Mouse (Mus musculus) adrenal gland, adult (tissue): ENCODE measurements around the gene Mlph.

Source experiments
- DNase-seq, 2 experiments: peaks; one replicate each; pipeline ENCODE4 v3.0.0; 2022 to 2023; ENCODE audit warnings: low spot score in 1 of 2; ENCODE audit not compliant: inconsistent age in 2 of 2

Mlph gene

GRCm38 (mm10) chr1:90914948-90915569 is at the start of gene Mlph:
Mlph (plus strand) TSS chr1:90915085.
- DNase-seq, result peak; percentile 45 to 55

DNA sequence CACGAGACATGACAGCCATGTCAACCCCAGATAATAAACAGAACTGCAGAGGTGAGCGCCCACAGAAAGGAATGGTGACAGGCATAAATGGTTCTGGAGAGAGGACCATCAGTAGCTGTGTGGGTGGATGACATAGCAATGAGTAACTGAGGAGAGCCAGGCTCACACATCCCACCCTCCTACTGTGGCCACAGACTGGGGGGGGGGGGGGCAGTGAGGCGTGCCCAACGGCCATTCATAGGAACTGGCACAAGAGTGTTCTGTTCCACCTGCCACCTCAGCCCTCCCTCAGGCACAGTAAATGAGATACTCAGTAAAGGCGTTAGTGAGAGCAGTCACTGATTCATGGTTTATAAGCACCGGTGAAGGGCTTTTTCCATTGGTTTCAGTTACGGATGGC is 48.2 kb upstream of the Mlph start:
- no peak for DNase-seq

DNA sequence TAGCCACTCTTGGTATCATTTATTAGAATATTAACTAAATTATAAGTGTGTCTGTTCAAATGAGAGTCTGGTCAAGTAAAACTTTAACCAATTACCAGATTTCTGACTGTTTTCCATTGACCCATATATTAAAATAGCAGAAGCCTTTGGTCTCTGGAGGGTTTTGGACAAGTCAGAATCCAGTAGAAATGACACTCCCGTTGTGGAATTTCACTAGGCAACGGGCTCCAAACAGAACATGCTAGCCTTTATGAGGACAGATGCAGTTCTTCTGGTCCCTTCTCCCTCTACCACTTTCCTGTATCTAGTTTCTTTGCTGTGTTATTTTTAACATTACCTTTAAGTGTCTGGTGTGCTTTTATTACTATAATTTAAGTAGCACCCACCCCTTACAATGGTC is 44.3 kb upstream of the Mlph start:
- no peak for DNase-seq

DNA sequence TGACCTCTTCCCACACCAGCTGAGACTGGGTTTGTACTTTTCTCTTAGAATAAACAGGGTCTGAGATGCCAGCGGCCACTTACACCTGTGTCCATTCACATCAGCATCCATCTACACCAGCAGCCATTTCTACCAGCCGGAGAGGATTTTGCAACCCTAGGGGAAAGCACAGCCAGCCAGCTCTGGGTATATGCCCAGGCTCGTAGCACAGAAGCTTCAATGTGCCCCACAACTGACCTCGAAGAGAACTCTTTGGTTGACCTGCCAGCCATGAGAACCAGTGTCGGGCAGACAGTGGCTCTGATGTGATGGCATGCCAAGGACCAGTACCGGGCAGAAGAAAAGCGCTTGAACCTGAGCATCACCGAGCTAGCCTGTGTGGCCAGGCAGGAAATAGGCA is 39.5 kb upstream of the Mlph start:
- DNase-seq, result no peak

GRCm38 (mm10) chr1:90875961-90876360 is 38.9 kb upstream of the Mlph start:
- no peak for DNase-seq

- DNase-seq, result no peak
Measured at GRCm38 (mm10) chr1:90876486-90877270, 38.2 kb upstream of the Mlph start.

GRCm38 (mm10) chr1:90885771-90886460 is 29.0 kb upstream of the Mlph start:
- no peak for DNase-seq

DNA sequence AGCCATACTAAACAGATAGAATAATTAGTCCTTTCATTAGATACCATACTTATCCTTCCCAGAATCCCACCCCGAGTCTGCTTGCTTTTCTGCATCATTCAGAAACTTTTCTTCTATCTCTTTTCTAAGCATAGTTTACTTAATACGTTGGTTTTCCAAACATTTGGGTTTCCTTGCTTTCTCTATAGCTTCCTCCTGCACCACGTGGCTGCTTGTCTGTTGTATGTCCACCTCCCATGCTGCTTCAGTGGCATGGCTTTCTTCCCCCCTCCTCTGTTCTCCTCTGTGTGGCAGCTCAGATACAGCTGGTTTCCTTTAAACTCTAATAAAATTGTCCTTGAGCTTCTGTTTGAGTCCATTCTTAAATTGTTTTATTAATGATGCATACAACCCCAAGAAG is 20.4 kb upstream of the Mlph start:
- no peak for DNase-seq

DNA sequence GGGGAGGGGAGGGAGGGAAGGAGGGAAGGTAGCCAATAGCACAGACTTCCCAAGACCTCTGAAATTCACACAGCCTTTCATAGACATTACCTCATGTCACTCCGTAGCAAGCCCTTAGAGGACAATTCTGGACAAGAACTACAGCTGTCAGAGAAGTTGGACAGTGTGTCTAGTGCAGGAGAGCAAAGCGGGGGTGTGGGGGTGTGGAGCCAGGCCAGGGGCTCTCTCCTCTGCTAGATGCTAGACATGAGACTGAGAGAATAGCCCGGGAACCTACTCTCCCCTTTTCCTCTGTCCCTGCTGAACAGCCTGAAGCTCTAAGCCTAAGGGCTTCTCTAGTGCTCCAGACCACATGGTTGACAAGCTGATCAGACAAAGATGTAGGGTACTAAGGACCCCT is 19.9 kb upstream of the Mlph start:
- DNase-seq, result no peak

DNA sequence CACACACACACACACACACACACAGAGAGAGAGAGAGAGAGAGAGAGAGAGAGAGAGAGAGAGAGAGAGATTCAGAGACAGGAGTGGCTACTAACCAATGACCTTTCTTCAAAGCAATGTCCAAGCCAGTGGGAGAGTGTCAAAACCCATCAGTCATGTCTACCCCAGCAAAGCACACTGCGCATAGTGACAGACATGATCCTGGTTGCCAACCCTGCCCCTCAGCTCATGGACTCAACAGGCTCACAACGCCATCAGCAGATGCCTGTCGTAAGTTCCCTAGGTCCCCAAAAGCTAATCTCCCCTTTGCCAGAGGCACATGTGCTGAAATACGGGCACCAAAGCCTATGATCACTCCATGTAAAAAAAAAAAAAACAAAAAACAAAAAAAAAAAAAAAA is 18.6 kb upstream of the Mlph start:
- DNase-seq, result no peak

GRCm38 (mm10) chr1:90896741-90897361 is 18.0 kb upstream of the Mlph start:
- DNase-seq, result peak; percentile 60 to 64

DNA sequence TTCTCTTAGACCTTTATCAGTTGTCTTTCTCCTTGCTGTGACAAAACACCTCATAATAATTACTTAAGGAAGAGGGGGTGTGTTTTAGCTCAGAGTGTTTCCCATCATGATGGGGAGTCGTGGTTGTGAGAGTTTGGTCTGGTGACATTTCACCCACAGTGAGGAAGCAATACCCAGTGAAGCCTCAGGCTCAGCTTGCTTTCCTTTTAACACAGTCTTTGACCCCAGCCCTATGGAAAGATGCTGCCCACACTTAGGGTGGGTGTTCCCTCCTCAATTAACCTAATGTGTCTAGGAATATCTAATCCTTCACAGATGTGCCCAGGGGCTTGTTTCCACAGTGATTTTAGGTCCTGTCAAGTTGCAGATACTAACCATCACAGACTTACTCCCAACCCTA is 16.9 kb upstream of the Mlph start:
- DNase-seq, result no peak

DNA sequence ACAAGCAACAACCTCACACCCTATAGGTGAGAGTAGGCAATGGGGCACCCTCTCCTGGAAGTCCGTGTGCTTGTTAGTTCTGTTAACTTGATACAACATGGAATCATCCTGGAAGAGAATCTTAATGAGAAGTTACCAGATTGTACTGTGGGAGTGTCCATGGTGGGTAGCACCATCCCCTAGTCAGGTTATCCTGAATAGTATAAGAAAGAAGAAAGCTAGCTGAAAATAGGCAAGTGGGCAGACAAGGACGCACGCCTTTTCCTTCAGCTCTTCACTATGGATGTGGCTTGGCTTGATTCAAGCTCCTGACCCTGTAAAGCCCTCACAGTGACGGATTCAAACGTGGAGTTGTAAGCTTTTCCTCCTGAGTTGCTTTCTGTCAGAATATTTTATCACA is 15.1 kb upstream of the Mlph start:
- DNase-seq, result no peak

- DNase-seq, result peak in 1 of 2 experiments; percentile 64
Measured at GRCm38 (mm10) chr1:90900406-90900805, 14.5 kb upstream of the Mlph start.

GRCm38 (mm10) chr1:90901246-90901645 is 13.6 kb upstream of the Mlph start:
- no peak for DNase-seq

GRCm38 (mm10) chr1:90901681-90902208 is 13.1 kb upstream of the Mlph start:
- no peak for DNase-seq

DNA sequence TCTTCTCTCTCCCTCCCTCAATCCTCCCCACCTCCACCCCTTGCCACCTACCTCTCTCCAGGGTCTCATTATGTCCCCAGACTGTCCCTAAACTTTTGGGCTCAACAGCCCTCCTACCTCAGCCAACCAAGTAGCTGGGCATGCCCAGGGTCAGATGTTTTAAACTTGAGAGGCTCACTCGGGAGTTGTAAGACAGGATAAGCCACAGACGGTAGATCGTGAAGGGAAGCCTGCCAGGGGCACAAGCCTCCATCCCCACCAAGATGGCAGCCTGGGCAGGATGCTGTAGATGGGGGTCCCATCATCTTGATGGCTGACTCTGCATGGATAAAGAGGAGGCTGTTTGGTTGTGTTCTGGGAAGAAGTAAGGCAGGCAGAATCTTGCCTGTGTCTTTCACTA is 12.1 kb upstream of the Mlph start:
- no peak for DNase-seq

DNA sequence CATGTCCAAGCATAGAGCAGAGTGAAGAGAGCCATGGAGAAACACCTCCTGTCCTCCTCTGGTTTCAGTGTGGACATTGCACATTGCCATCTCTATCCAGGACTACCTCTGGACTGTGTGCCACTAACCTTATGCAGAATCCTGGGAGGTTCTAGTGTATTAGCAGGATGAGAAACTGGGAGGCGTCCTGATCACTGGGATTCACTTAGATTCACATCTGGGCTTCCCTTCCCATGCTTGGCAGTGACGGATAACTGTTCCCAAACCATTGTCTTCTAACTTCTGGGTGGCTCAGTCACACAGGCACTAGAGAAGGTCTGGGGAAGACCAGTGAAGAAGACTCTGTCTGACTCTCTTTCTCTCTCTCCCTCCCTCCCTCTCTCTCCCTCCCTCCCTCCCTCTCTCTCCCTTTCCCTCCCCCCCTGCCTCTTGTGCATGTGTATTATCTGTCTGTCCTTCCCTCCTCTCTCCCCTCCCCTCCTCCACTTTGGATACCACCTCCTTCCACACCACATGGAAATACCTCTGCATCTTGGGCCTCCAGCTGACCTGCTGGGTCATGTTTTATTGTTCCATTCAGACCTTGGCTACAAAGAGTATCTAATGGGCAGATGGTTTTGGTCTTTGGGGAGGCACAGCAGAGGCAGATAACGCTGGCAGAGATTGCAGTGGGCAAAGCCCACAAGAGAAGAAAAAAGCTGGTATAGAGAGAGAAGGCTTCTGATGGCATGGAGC is 11.5 kb upstream of the Mlph start:
- no peak for DNase-seq

GRCm38 (mm10) chr1:90903971-90904458 is 10.9 kb upstream of the Mlph start:
- no peak for DNase-seq

GRCm38 (mm10) chr1:90904729-90905404 is 10.0 kb upstream of the Mlph start:
- DNase-seq, result no peak
